Mouse (Mus musculus): ENCODE data around the gene Jund. TPM values are rescaled to one million over a fixed set of nuclear protein-coding genes. Genes with fewer than 3 reads are reported as not detected.

Gene Jund
- polyA plus RNA-seq, 1 experiment: 246 TPM

DNA sequence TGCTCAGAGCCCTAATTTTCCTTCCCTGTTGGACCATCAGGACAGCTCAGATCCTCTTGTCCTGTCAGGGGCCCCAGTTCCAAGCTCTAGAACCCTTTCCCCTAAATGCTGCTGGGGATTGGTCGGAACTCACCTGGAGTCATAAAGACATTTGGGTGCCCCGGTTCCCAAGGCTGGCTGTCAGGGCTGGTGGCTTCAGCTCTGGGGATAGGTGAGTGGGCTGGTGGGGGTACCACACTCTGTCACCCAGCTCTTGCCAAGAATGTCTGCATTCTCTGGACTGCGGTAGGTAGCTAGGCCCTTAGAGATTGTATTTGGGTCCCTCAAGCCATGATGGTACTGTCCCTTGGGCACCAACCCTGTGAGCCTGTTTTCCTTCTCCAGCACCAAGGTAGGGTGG is 4.5 kb downstream of the Jund start, which contains the start of gene Iqcn:
Gene Iqcn (plus strand): TSS at position 171 of the 400 bp plus-strand sequence.
- Histone ChIP-seq H3K4me3 (peak within 1 kb of the TSS; percentile 94), H3K4me2 (ENCODE audit: low read depth) (peak within 1 kb of the TSS; percentile 89), H3K27me3 (ENCODE audit: control insufficient read depth, insufficient read depth, insufficient read length) (no peaks in the 10 kb centered on the region), H3K36me3 (ENCODE audit: control insufficient read depth, insufficient read depth) (no peaks in the 10 kb centered on the region), H3ac (ENCODE audit: control insufficient read depth, insufficient read length) (no peak within 1 kb of the TSS), H3K79me2 (ENCODE audit: control insufficient read depth, insufficient read depth) (peaks cover 20% of the 10 kb centered on the region)
- TF ChIP-seq E2F4 (IDR thresholded peaks at IDR 0.05; ENCODE audit: insufficient read depth) (no peak), POLR2AphosphoS2 (IDR thresholded peaks at IDR 0.05; ENCODE audit: insufficient read length, low read depth) (peak; percentile 38), MAX (IDR thresholded peaks at IDR 0.05; ENCODE audit: low read depth) (no peak), TCF3 (IDR thresholded peaks at IDR 0.05; ENCODE audit: insufficient read length, low read depth) (no peak)

GRCm38 (mm10) chr8:70708281-70708680 is 9.5 kb downstream of the Jund start:
- TF ChIP-seq CEBPB (IDR thresholded peaks at IDR 0.05; ENCODE audit: insufficient read depth, poor library complexity, severe bottlenecking) (no peak), REST (IDR thresholded peaks at IDR 0.05; ENCODE audit: insufficient read depth, insufficient read length) (no peak), POLR2A (IDR thresholded peaks at IDR 0.05; ENCODE audit: insufficient read length, low read depth) (no peak), TCF3 (IDR thresholded peaks at IDR 0.05; ENCODE audit: insufficient read length, low read depth) (no peak), TCF12 (IDR thresholded peaks at IDR 0.05; ENCODE audit: insufficient read depth, poor library complexity, severe bottlenecking) (no peak), E2F4 (IDR thresholded peaks at IDR 0.05; ENCODE audit: insufficient read depth) (no peak), MYOG (IDR thresholded peaks at IDR 0.05; ENCODE audit: control insufficient read depth in 1 of 3, insufficient read depth in 1 of 3, insufficient read length in 2 of 3, low read depth in 2 of 3) (no peak)
- Histone ChIP-seq H3K27me3 (ENCODE audit: control insufficient read depth, insufficient read depth, insufficient read length) (no peaks in the 10 kb centered on the region), H3ac (ENCODE audit: control insufficient read depth, insufficient read length) (no peak overlapping the region), H3K36me3 (ENCODE audit: control insufficient read depth, insufficient read depth) (no peaks in the 10 kb centered on the region), H3K4me2 (ENCODE audit: low read depth) (no peak overlapping the region), H3K4me3 (no peak overlapping the region), H3K79me2 (ENCODE audit: control insufficient read depth, insufficient read depth) (no peaks in the 10 kb centered on the region)

- Histone ChIP-seq H3K27me3 (ENCODE audit: control insufficient read depth, insufficient read depth, insufficient read length) (no peaks in the 10 kb centered on the region), H3K4me3 (no peak overlapping the region), H3K4me2 (ENCODE audit: low read depth) (no peak overlapping the region), H3ac (ENCODE audit: control insufficient read depth, insufficient read length) (no peak overlapping the region), H3K36me3 (ENCODE audit: control insufficient read depth, insufficient read depth) (no peaks in the 10 kb centered on the region), H3K79me2 (ENCODE audit: control insufficient read depth, insufficient read depth) (no peaks in the 10 kb centered on the region)
- TF ChIP-seq MAX (IDR thresholded peaks at IDR 0.05; ENCODE audit: low read depth): no peak
- TF ChIP-seq POLR2AphosphoS2 (IDR thresholded peaks at IDR 0.05; ENCODE audit: insufficient read length, low read depth): no peak
- TF ChIP-seq REST (IDR thresholded peaks at IDR 0.05; ENCODE audit: insufficient read depth, insufficient read length): no peak
- no peak for TF ChIP-seq MYOD1 (IDR thresholded peaks at IDR 0.05; ENCODE audit: control insufficient read depth in 1 of 3, insufficient read length in 2 of 3, low read depth in 2 of 3)
- TF ChIP-seq E2F4 (IDR thresholded peaks at IDR 0.05; ENCODE audit: insufficient read depth): no peak
- no peak for TF ChIP-seq POLR2A (IDR thresholded peaks at IDR 0.05; ENCODE audit: insufficient read length, low read depth)
- no peak for TF ChIP-seq SRF (IDR thresholded peaks at IDR 0.05; ENCODE audit: control insufficient read depth, insufficient read length, low read depth)
- TF ChIP-seq MYOG (IDR thresholded peaks at IDR 0.05; ENCODE audit: control insufficient read depth in 1 of 3, insufficient read depth in 1 of 3, insufficient read length in 2 of 3, low read depth in 2 of 3): no peak
- TF ChIP-seq TCF12 (IDR thresholded peaks at IDR 0.05; ENCODE audit: insufficient read depth, poor library complexity, severe bottlenecking): no peak
- no peak for TF ChIP-seq TCF3 (IDR thresholded peaks at IDR 0.05; ENCODE audit: insufficient read length, low read depth)
- no peak for TF ChIP-seq USF1 (IDR thresholded peaks at IDR 0.05; ENCODE audit: low read depth)
- no peak for TF ChIP-seq CEBPB (IDR thresholded peaks at IDR 0.05; ENCODE audit: insufficient read depth, poor library complexity, severe bottlenecking)
Measured at GRCm38 (mm10) chr8:70709794-70710193, 11.0 kb downstream of the Jund start.

- TF ChIP-seq POLR2AphosphoS2 (IDR thresholded peaks at IDR 0.05; ENCODE audit: insufficient read length, low read depth) (no peak), TCF3 (IDR thresholded peaks at IDR 0.05; ENCODE audit: insufficient read length, low read depth) (no peak), MAX (IDR thresholded peaks at IDR 0.05; ENCODE audit: low read depth) (no peak), CEBPB (IDR thresholded peaks at IDR 0.05; ENCODE audit: insufficient read depth, poor library complexity, severe bottlenecking) (no peak), TCF12 (IDR thresholded peaks at IDR 0.05; ENCODE audit: insufficient read depth, poor library complexity, severe bottlenecking) (peak; percentile 26), MYOG (IDR thresholded peaks at IDR 0.05; ENCODE audit: control insufficient read depth in 1 of 3, insufficient read depth in 1 of 3, insufficient read length in 2 of 3, low read depth in 2 of 3) (peak; percentile 8 to 82 (median 29)), MYOD1 (IDR thresholded peaks at IDR 0.05; ENCODE audit: control insufficient read depth in 1 of 3, insufficient read length in 2 of 3, low read depth in 2 of 3) (peak in 1 of 3 experiments; percentile 75), E2F4 (IDR thresholded peaks at IDR 0.05; ENCODE audit: insufficient read depth) (no peak)
- H3K4me3 ChIP-seq: no peak overlapping the region
- no peak overlapping the region for H3K4me2 ChIP-seq (ENCODE audit: low read depth)
- H3K27me3 ChIP-seq (ENCODE audit: control insufficient read depth, insufficient read depth, insufficient read length): no peaks in the 10 kb centered on the region
- no peaks in the 10 kb centered on the region for H3K36me3 ChIP-seq (ENCODE audit: control insufficient read depth, insufficient read depth)
- no peaks in the 10 kb centered on the region for H3K79me2 ChIP-seq (ENCODE audit: control insufficient read depth, insufficient read depth)
- H3ac ChIP-seq (ENCODE audit: control insufficient read depth, insufficient read length): no peak overlapping the region
Measured at GRCm38 (mm10) chr8:70710296-70710695, 11.5 kb downstream of the Jund start.

GRCm38 (mm10) chr8:70711041-70711440 is 12.3 kb downstream of the Jund start:
- Histone ChIP-seq H3K27me3 (ENCODE audit: control insufficient read depth, insufficient read depth, insufficient read length) (no peaks in the 10 kb centered on the region), H3K4me3 (no peak overlapping the region), H3K4me2 (ENCODE audit: low read depth) (no peak overlapping the region), H3K36me3 (ENCODE audit: control insufficient read depth, insufficient read depth) (no peaks in the 10 kb centered on the region), H3ac (ENCODE audit: control insufficient read depth, insufficient read length) (no peak overlapping the region), H3K79me2 (ENCODE audit: control insufficient read depth, insufficient read depth) (no peaks in the 10 kb centered on the region)
- no peak for TF ChIP-seq TCF3 (IDR thresholded peaks at IDR 0.05; ENCODE audit: insufficient read length, low read depth)
